Mouse (Mus musculus): ENCODE results near the gene Olfr1219. TPM values are rescaled to one million over a fixed set of nuclear protein-coding genes. Genes with fewer than 3 reads are reported as not detected.

The Olfr1219 gene
- not detected for polyA plus RNA-seq (2014; fragmentation: Illumina TruSeq; extraction: RNeasy Lipid Tissue Mini Kit (QIAGEN cat#74804); ENCODE audit: low read depth, low replicate concordance)

DNA sequence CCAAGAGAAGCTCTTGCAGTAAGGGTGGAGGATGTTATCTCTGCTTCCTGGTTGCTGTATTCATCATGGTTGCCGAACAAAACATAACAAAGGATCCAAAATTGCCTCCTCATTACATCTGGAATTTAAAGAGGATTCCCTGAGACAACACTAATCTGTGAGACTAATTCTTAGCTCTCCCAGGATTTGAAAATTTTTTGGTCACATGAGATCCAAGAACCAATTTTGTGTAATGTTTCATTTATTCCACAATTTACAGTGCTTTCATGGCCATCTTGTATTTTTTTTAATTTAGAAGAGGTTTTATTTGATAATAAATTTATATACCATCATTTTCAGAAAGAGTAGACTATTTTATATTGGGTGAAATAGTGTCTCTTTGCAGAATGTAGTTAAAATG lies at the start of gene Olfr1219:
TSS of gene Olfr1219 (minus strand) at position 101 of the 400 bp plus-strand sequence.

DNA sequence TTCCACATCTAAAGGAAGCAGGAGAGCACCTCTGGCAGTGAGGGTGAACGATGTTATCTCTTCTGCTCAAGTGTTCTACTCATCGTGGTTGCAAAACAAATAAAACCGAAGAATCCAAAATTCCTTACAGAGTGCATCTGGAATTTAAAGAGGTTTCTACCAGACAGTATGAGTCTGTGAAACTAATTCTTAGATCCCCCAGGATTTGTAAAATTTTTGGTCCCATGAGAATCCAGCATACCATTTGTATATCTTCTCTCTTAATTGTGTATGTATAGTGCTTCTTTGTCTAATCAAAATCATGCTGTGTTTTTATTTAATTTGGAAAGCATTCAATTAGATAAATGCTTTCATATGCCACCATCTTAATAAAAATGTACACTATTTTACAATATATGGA lies 49.6 kb upstream of the Olfr1219 start, which contains the start of gene Olfr1222:
TSS of gene Olfr1222 (minus strand) at position 101 of the 400 bp plus-strand sequence.

DNA sequence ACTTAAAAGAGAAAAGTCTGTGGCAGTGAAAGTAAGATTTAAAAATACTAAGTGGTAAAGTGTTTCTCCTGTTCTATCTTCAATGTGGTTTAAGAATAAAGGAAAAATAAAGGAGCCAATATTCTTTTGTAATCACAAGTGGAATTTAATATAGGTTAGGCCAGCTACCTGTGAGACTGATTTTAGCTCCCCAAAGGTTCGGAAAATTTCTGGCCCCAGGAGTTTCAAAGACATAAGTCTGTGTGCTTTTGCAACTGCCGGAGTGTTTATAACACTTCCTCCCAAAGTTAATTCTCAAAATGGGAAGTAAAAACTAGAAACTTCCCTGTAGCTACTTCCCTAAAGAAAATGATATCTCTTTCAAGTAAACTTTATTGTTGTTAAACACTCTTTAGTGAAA lies 33.9 kb upstream of the Olfr1219 start, which contains the start of gene Olfr1221:
TSS of gene Olfr1221 (minus strand) at position 101 of the 400 bp plus-strand sequence.

DNA sequence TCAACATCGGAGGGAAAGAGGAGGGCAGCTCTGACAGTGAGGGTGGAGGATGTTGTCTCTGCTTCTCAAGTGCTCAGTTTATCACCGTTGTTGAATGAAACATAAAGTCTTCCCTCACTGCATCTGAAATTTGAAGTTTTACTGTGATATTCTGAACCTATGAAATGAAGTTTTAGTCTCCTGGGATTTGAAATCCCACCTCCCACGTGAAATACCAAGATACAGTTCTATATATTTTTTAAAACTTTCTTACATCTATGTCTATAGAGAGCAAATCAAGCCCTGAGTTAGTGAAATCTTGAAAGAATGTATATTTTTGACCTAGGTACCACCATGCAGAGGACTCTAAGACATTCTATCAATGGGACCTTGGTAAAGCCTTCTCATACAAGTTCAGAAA lies 23.4 kb upstream of the Olfr1219 start, which contains the start of gene Olfr1220:
TSS of gene Olfr1220 (minus strand) at position 101 of the 400 bp plus-strand sequence.

DNA sequence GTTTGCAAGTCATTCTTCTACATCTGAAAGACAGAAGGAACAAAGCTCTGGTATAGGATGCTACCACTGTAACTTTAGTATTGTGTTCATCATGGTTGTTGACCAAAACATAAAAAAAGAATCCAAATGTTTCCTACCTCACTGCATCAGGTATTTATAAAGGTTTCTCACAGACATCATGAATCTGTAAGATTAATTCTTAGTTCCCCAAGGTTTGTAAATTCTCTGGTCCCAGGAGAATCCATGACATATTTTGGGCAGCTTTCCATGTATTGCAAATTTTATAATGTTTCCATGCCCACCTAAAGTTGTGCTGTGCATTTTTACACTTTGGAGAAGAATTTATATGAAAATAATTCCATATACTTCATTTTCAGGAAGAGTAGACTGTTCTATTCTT lies 22.2 kb downstream of the Olfr1219 start, which contains the start of gene Olfr1218:
TSS of gene Olfr1218 (minus strand) at position 101 of the 400 bp plus-strand sequence.

DNA sequence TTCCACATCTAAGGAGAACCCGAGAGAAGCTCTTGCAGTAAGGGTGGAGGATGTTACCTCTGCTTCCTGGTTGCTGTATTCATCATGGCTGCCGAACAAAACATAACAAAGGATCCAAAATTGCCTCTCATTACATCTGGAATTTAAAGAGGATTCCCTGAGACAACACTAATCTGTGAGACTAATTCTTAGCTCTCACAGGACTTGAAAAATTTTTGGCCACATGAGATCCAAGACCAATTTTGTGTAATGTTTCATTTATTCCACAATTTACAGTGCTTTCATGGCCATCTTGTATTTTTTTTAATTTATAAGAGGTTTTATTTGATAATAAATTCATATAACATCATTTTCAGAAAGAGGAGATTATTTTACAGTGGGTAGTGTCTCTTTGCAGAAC lies 51.3 kb downstream of the Olfr1219 start, which contains the start of gene Olfr1217:
TSS of gene Olfr1217 (minus strand) at position 101 of the 400 bp plus-strand sequence.

Other genes starting within 250 kb of the Olfr1219 start
- gene Olfr1204, start 234.2 kb downstream of the Olfr1219 start, polyA plus RNA-seq (2014; fragmentation: Illumina TruSeq; extraction: RNeasy Lipid Tissue Mini Kit (QIAGEN cat#74804); ENCODE audit: low read depth, low replicate concordance): not detected
- not detected for gene Olfr1206, start 220.3 kb downstream of the Olfr1219 start, polyA plus RNA-seq (2014; fragmentation: Illumina TruSeq; extraction: RNeasy Lipid Tissue Mini Kit (QIAGEN cat#74804); ENCODE audit: low read depth, low replicate concordance)
- gene Olfr1208, start 181.2 kb downstream of the Olfr1219 start, polyA plus RNA-seq (2014; fragmentation: Illumina TruSeq; extraction: RNeasy Lipid Tissue Mini Kit (QIAGEN cat#74804); ENCODE audit: low read depth, low replicate concordance): not detected
- not detected for gene Olfr1209, start 168.4 kb downstream of the Olfr1219 start, polyA plus RNA-seq (2014; fragmentation: Illumina TruSeq; extraction: RNeasy Lipid Tissue Mini Kit (QIAGEN cat#74804); ENCODE audit: low read depth, low replicate concordance)
- not detected for gene Olfr1211, start 145.4 kb downstream of the Olfr1219 start, polyA plus RNA-seq (2014; fragmentation: Illumina TruSeq; extraction: RNeasy Lipid Tissue Mini Kit (QIAGEN cat#74804); ENCODE audit: low read depth, low replicate concordance)
- not detected for gene Olfr1212, start 129.5 kb downstream of the Olfr1219 start, polyA plus RNA-seq (2014; fragmentation: Illumina TruSeq; extraction: RNeasy Lipid Tissue Mini Kit (QIAGEN cat#74804); ENCODE audit: low read depth, low replicate concordance)
- not detected for gene Gm13762, start 103.2 kb downstream of the Olfr1219 start, polyA plus RNA-seq (2014; fragmentation: Illumina TruSeq; extraction: RNeasy Lipid Tissue Mini Kit (QIAGEN cat#74804); ENCODE audit: low read depth, low replicate concordance)
- gene Olfr1214, start 90.9 kb downstream of the Olfr1219 start, polyA plus RNA-seq (2014; fragmentation: Illumina TruSeq; extraction: RNeasy Lipid Tissue Mini Kit (QIAGEN cat#74804); ENCODE audit: low read depth, low replicate concordance): not detected
- not detected for gene Olfr1215, start 76.5 kb downstream of the Olfr1219 start, polyA plus RNA-seq (2014; fragmentation: Illumina TruSeq; extraction: RNeasy Lipid Tissue Mini Kit (QIAGEN cat#74804); ENCODE audit: low read depth, low replicate concordance)
- gene Olfr1216, start 65.2 kb downstream of the Olfr1219 start, polyA plus RNA-seq (2014; fragmentation: Illumina TruSeq; extraction: RNeasy Lipid Tissue Mini Kit (QIAGEN cat#74804); ENCODE audit: low read depth, low replicate concordance): not detected
- not detected for gene Olfr1217, start 51.4 kb downstream of the Olfr1219 start, polyA plus RNA-seq (2014; fragmentation: Illumina TruSeq; extraction: RNeasy Lipid Tissue Mini Kit (QIAGEN cat#74804); ENCODE audit: low read depth, low replicate concordance)
- not detected for gene Olfr1218, start 22.3 kb downstream of the Olfr1219 start, polyA plus RNA-seq (2014; fragmentation: Illumina TruSeq; extraction: RNeasy Lipid Tissue Mini Kit (QIAGEN cat#74804); ENCODE audit: low read depth, low replicate concordance)
- gene Olfr1220, start 23.3 kb upstream of the Olfr1219 start, polyA plus RNA-seq (2014; fragmentation: Illumina TruSeq; extraction: RNeasy Lipid Tissue Mini Kit (QIAGEN cat#74804); ENCODE audit: low read depth, low replicate concordance): not detected
- gene Olfr1221, start 33.8 kb upstream of the Olfr1219 start, polyA plus RNA-seq (2014; fragmentation: Illumina TruSeq; extraction: RNeasy Lipid Tissue Mini Kit (QIAGEN cat#74804); ENCODE audit: low read depth, low replicate concordance): not detected
- not detected for gene Olfr1222, start 49.5 kb upstream of the Olfr1219 start, polyA plus RNA-seq (2014; fragmentation: Illumina TruSeq; extraction: RNeasy Lipid Tissue Mini Kit (QIAGEN cat#74804); ENCODE audit: low read depth, low replicate concordance)
- not detected for gene Olfr1223, start 68.0 kb upstream of the Olfr1219 start, polyA plus RNA-seq (2014; fragmentation: Illumina TruSeq; extraction: RNeasy Lipid Tissue Mini Kit (QIAGEN cat#74804); ENCODE audit: low read depth, low replicate concordance)
- not detected for gene Olfr1224-ps1, start 80.6 kb upstream of the Olfr1219 start, polyA plus RNA-seq (2014; fragmentation: Illumina TruSeq; extraction: RNeasy Lipid Tissue Mini Kit (QIAGEN cat#74804); ENCODE audit: low read depth, low replicate concordance)
- gene Olfr1225, start 91.2 kb upstream of the Olfr1219 start, polyA plus RNA-seq (2014; fragmentation: Illumina TruSeq; extraction: RNeasy Lipid Tissue Mini Kit (QIAGEN cat#74804); ENCODE audit: low read depth, low replicate concordance): not detected
- not detected for gene Olfr1226, start 116.5 kb upstream of the Olfr1219 start, polyA plus RNA-seq (2014; fragmentation: Illumina TruSeq; extraction: RNeasy Lipid Tissue Mini Kit (QIAGEN cat#74804); ENCODE audit: low read depth, low replicate concordance)
- not detected for gene Olfr1228, start 170.5 kb upstream of the Olfr1219 start, polyA plus RNA-seq (2014; fragmentation: Illumina TruSeq; extraction: RNeasy Lipid Tissue Mini Kit (QIAGEN cat#74804); ENCODE audit: low read depth, low replicate concordance)
- gene Olfr1229, start 204.5 kb upstream of the Olfr1219 start, polyA plus RNA-seq (2014; fragmentation: Illumina TruSeq; extraction: RNeasy Lipid Tissue Mini Kit (QIAGEN cat#74804); ENCODE audit: low read depth, low replicate concordance): not detected
- not detected for gene Olfr1230, start 213.8 kb upstream of the Olfr1219 start, polyA plus RNA-seq (2014; fragmentation: Illumina TruSeq; extraction: RNeasy Lipid Tissue Mini Kit (QIAGEN cat#74804); ENCODE audit: low read depth, low replicate concordance)
- gene Olfr1231, start 223.6 kb upstream of the Olfr1219 start, polyA plus RNA-seq (2014; fragmentation: Illumina TruSeq; extraction: RNeasy Lipid Tissue Mini Kit (QIAGEN cat#74804); ENCODE audit: low read depth, low replicate concordance): not detected
- gene Olfr1232, start 246.2 kb upstream of the Olfr1219 start, polyA plus RNA-seq (2014; fragmentation: Illumina TruSeq; extraction: RNeasy Lipid Tissue Mini Kit (QIAGEN cat#74804); ENCODE audit: low read depth, low replicate concordance): not detected